Mouse (Mus musculus) T-helper 2 cell (primary cell): ENCODE results near the gene Tubg2.

ENCODE experiments used
- in situ Hi-C: fragments of 300-600 bp; cut with MboI, MseI; formaldehyde crosslinking; loops from one replicate; pipeline ENCODE4 v1.15.1; 2025; ENCODE audit warnings: high pct_unique_total_duplicates

The Tubg2 gene

DNA sequence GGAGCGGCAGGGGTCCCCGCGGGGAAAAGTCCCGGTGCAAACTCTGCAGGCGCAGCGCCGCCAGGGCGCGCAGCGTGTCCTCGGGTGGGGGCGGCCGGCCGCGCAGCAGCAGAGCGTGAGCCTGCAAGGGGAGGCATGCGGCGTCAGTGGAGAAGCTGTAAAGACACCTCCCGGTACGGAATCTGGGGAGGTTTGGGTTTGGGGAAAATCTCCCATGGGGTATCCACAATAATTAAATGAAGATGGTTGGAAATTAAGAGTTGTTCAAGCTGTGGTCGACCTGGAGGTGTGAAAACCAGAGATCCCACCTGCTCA lies 8.6 kb downstream of the Tubg2 start:
- in situ Hi-C loops = loop anchor here (5.0 kb wide), 1 partner anchor 42 kb away; no protein-coding TSS in a partner anchor

DNA sequence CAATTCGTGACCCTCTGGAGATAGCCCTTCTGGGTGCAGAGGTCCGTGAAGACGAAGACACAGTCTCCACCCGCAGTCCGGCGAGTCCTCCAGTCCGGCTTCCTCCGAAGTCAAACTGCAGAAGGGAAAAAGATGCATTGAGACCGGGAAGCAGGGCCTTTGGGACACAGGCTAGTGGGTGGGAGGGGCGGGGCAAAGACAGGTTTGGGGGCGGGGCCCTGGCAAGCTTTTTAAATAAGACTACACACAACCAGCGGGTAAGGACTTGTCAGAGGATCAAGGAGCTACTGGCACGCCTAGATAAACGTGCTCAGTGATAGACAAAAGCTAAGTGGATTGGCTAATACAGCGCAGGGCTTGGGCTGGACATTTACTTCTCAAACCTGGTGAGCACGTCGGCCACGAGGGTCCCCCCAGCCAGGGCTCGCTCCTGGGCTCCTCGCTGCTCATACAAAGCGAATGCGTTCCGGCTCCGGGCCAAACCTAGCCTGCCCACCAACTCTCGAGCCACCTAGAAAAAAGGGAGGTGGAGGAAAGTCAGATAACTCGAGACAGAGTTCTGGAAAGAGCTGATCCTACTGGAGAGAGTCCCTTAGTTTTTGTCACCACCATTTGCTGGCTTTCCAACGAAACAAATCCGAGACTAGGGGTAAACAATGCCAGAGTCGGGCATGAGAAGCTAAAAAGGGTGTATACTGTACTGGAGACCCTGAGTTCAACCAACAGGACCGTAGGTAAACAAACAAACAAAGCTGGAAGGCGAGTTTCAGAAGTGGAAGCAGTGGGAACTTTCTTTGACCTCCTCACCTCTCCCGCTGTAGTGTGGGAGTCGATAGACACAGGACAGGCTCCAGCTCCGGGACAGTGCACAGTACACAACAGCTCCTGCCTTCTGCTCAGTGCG lies 9.2 kb downstream of the Tubg2 start:
- in situ Hi-C loops = loop anchor here (5.0 kb wide), 1 partner anchor 43 kb away; no protein-coding TSS in a partner anchor

DNA sequence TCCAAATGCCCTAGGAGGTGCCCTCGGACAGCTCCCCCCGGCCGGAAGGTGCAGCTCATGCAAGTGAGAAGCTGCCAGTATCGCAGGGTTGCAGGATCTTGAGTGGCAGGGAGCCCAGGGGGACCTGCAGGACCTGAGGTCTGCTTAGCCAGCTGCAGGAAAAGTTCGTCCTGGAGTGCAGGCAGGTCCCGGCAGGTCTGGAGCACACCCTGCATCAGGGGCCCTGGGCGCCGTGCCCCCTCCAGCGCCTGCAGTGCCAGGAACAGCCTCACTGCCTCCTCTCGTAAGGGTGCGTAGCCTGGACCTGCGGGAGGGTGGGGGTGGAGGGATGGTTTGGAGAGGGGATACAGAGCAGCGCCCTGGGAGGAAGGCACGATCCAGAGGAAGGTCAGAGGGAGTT lies 10.7 kb downstream of the Tubg2 start:
- in situ Hi-C loops = no loop called here

- in situ Hi-C loops = no loop called here
These were observed 11.7 kb downstream of the Tubg2 start for GRCm38 (mm10) chr11:101167211-101167962.

DNA sequence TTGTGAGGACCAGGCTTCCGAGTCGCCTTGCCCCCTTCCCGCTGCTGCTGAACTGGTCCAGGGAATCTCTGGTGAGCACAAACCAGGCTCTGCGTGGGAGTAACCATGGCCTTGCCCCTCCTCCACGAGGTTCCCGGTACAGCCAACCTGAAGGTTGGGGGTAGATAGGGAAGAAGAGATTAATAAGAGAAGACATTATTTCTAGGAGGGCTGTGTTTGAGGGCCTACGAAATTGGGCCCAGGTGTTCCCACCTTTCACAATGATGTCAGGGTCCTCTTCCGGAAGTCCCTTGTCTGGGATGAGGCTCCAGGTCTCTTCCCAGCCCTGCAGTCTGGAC lies 12.2 kb downstream of the Tubg2 start:
- in situ Hi-C loops = no loop called here

DNA sequence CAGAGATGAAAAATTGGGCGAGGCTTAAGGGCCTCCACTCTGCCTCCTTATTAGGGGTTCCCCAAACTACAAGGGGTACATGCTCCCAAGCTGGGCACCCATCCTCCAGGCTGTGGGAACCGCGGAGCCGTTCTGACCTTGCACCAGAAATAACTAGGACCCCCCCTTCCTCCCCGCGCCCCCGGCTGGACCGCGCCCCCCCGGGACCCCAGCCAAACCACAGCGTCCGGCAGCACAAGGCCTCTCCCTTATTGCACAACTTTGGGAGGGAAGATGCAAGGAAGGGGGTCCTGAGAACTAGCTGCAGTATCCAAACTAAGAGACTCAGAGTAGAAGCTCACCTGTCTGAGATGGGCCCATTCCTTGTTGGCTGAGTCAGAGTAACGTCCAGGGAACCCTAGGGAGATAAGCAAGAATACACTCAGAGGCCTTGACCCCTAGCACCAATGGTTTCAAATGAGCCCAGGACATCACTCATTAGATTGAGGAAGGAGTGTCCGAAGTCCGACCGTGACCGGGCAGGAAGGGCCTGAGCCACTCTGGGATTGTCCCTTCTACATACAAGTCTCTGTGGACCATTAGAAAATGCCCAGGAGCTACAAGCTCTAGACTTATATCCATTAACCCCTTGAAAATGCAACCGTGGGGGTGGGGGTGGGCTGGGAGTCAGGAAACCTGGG lies 12.7 kb downstream of the Tubg2 start:
- in situ Hi-C loops = no loop called here

GRCm38 (mm10) chr11:101169301-101170107 lies 13.8 kb downstream of the Tubg2 start:
- in situ Hi-C loops = loop anchor here (10.0 kb wide), 1 partner anchor 625 kb away; the partner anchor contains the start of gene Ttc25

DNA sequence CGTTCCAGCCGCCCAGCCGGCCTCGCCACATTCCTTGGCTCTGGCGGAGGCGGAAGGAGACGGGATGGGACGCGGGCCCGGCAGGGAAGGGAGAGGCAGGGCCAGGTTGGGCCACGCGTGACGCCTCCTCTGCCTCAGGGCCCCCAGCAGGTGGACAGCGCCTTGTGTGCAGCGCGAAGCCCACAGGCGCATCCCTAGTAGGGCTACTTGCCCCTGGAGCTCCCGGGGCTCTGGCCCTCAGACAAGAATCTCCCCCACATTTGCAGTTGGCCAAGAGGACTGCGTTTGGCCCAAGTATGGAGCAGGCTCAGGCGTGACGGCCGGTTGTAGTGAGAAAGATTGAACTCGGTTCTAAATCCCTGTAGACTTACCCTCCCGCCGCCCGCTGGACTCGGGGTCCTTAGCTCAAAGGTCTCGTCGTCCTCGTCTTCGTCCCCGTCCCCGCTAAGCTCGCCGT lies 14.7 kb downstream of the Tubg2 start, which contains the start of gene Cntnap1:
Gene Cntnap1 (plus strand): TSS at position 170 of the 457 bp plus-strand sequence.
- in situ Hi-C loops = loop anchor here (10.0 kb wide), 1 partner anchor 626 kb away; the partner anchor contains the start of gene Ttc25

DNA sequence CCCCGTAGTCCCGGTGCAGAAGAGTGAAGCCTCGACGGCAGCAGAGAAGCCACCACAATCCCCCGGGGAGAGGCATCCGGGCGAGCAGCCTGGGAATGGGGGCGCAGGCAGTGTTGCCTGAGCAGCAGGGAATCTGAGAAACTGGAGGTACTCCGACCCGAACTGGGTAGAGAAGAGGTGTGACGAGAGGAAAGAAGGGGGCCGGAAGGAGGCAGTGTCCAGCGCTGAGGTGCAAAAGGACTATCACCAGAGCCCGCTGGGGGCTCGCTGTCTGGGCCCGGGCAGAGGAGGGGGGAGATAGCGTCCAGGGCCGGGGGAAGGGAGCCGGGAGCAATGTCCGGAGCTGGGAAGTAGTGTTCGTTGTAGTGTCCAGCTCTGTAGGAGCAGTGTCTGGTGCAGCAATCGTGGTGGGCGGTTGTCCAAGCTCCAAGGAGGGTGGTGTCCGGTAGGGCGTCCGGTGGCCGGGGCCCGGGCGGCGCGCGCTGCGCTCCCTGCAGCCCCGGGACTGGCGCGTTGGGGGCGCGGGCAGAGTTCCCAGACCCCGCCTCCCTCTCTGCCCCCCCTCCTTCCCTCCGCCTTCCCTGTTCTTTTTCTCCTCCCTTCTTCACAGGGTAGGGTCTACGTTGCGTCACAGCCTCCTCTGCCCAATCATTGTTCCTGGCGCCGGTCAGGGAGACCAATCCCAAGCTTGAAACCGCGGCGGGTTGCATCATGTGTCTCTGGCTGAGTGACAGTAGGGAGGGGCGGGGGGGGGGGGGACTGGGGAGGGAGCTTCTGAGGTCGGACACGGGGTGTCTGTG lies 15.3 kb downstream of the Tubg2 start, which contains the start of gene Plekhh3:
Gene Plekhh3 (minus strand): TSS at position 541 of the 800 bp plus-strand sequence.
- in situ Hi-C loops = loop anchor here (10.0 kb wide), 1 partner anchor 626 kb away; the partner anchor contains the start of gene Ttc25

DNA sequence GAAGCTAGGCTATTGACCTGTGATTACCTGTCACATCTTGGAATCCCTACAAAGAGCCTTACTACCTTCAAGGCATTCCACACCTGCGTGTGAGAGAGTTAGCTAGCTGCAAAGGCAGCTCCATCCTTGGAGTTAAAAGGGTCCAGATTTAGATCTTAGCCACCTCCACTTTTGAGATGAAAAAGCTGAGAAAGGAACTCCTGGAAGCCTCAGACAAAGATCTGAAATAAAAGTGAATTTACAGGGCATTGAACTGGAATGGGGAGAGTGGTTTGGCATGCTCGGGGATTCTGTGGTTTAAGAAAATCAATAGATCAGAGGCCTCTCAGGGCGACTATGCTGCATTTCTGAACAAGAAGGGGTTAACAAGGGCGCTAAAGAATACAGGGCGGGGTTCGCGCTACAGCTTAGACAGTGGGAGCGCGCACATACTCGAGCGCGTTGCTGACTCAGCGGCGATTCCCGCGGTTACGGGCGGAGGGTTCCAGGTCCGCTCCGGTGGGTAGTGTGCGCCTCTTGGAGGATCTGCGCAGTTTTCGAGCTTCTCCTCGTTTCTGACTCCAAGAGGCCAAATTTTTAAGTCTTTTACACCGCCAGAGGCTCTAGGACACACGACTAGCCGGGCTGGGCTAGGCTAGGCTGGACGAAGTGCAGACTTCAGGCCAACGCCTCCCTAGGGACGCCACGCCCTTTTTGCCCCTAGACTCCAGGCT lies 16.2 kb downstream of the Tubg2 start:
- in situ Hi-C loops = loop anchor here (10.0 kb wide), 1 partner anchor 627 kb away; the partner anchor contains the start of gene Ttc25

- in situ Hi-C loops = loop anchor here (10.0 kb wide), 1 partner anchor 628 kb away; the partner anchor contains the start of gene Ttc25
These were observed 16.7 kb downstream of the Tubg2 start for GRCm38 (mm10) chr11:101172434-101172815.

- in situ Hi-C loops = loop anchor here (10.0 kb wide), 1 partner anchor 628 kb away; the partner anchor contains the start of gene Ttc25
These were observed 17.4 kb downstream of the Tubg2 start for GRCm38 (mm10) chr11:101173112-101173511.

DNA sequence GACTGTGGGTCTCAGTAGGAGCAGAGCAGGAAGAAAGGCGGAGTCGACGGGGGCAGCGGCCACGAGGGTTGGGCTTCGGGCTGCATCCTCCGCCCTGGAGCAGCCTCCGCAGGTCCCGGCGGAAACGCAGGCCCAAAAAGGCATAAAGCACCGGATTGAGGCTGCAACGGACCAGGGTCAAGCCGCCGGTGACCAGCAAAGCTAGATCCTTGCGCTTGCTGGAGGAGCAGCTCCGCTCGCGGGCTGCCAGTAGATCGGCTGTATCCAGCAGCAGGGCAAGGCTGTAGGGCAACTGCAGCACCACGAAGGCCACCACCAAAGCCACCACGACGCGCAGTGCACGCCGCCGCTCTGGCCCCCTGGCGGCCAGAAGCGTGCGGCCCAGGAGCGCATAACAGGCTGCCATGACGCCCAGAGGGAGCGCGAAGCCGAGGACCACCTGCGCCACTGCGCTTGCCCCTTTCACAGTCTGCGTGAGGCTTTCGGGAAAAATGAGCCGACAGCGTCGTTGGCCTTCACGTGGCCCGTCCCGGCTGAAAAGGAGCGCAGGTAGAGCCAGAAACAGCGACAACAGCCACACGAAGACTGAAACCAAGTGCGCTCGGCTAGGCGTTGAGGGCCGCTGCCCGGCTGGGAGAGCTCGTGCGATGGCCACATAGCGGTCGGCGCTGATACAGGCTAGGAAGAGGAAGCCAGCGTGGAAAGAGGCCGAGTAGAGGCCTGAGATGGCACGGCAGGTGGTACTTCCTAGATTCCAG lies 18.1 kb downstream of the Tubg2 start:
- in situ Hi-C loops = loop anchor here (10.0 kb wide), 1 partner anchor 629 kb away; the partner anchor contains the start of gene Ttc25

GRCm38 (mm10) chr11:101174389-101174745 lies 18.7 kb downstream of the Tubg2 start:
- in situ Hi-C loops = loop anchor here (10.0 kb wide), 1 partner anchor 630 kb away; the partner anchor contains the start of gene Ttc25

GRCm38 (mm10) chr11:101174851-101175628 lies 19.3 kb downstream of the Tubg2 start, which contains the start of gene Ccr10:
Ccr10 (minus strand) TSS chr11:101175443.
- in situ Hi-C loops = loop anchor here (10.0 kb wide), 1 partner anchor 630 kb away; the partner anchor contains the start of gene Ttc25

DNA sequence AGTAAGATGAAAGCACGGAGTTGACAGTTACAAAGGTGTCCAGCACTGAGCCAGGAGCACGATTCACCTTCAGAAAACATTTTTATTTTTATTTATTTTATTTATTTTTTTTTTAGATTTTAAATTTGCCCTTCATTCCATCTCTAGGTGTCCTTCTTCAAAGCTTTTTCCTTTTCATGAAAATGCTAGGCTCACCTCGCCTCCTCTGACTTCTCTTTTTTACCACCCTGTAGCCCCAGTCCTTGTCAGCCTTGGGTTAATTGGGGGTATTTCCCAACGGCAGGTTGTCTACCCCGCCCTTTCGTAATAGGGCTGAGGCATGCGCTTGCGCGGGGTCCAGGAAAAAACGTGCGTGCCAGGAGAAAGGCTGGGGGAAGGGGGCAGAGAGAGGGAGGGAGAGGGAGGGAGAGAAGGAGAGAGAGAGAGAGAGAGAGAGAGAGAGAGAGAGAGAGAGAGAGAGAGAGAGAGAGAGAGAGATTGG lies 20.0 kb downstream of the Tubg2 start:
- in situ Hi-C loops = loop anchor here (10.0 kb wide), 1 partner anchor 631 kb away; the partner anchor contains the start of gene Ttc25

DNA sequence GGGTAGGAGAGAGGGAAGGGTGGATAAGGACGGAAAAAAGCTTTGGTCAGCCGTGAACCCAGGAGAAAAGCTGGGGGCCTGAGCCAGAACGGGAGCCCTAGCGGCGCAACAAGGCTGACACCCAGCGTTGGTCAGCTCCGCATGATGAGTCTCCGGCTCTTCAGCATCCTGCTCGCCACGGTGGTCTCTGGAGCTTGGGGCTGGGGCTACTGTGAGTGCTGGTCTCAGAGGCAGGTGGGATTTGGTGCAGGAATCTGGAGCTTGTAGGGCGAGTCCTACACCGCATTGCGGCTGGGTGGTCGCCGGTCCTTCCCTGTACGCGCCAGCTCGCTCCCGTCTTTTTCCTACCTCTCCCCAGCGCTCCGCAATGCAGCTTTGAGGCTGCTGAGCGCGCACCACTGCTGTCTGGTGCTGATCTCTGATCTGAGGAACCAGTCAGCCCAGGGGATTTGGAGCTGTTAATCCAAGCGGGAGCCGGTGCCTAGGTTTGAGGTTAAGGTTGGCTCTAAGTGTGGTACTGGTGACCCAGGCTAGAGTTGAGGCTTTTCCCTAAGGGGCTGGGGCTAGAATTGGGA lies 20.5 kb downstream of the Tubg2 start:
- in situ Hi-C loops = loop anchor here (10.0 kb wide), 1 partner anchor 631 kb away; the partner anchor contains the start of gene Ttc25
